Mouse (Mus musculus): Measurements from ENCODE around the gene Cyp21a1. TPM values are rescaled to one million over a fixed set of nuclear protein-coding genes. Genes with fewer than 3 reads are reported as not detected.
"Not testable (repeated sequence)": the region's sequence is repeated elsewhere in the genome, so short reads cannot be mapped to it uniquely, and the experiment has no call there.

Gene Cyp21a1
- total RNA-seq, 1 experiment: 0.27 TPM

DNA sequence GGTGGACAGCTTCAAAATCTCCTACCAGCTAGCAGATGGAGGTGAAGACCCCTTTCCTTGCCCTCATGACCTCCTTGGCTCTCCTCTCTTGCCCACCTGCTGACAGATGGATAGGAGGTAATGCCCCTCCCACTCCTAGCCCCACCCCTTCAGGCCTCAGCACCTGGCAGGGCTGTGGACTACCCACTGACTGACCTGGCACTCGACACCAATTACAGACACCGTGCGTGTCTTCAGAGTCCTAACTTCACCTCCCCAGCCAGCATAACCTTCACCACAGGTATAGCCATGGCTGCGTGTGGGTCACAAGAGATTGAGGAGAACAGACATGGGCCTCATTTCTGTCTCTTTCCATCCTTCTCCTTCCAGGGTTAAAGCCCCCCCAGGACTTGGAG is 4.8 kb downstream of the Cyp21a1 start:
- in situ Hi-C loops (cut with MboI; ENCODE audit: low sequenced_read_pairs in 2 of 2, unreplicated experiment in 2 of 2): no loop called here
- TF ChIP-seq MAFK (IDR thresholded peaks at IDR 0.05; ENCODE audit: insufficient read depth, low read depth, low read length) (no peak), HCFC1 (IDR thresholded peaks at IDR 0.05; ENCODE audit: borderline replicate concordance, insufficient read depth, low read length) (no peak), CHD2 (IDR thresholded peaks at IDR 0.05; ENCODE audit: low read depth, low read length) (no peak)
- Histone ChIP-seq H3K27ac (ENCODE audit: insufficient read depth, low read depth, low read length, poor library complexity, severe bottlenecking) (no peak overlapping the region), H3K4me1 (ENCODE audit: control insufficient read depth in 2 of 2, insufficient read depth in 2 of 2, low read length in 2 of 2, poor library complexity in 1 of 2) (no peaks in the 10 kb centered on the region), H3K9ac (ENCODE audit: insufficient read depth, low read depth, low read length, poor library complexity, severe bottlenecking) (no peak overlapping the region), H3K4me3 (ENCODE audit: insufficient read depth in 1 of 2, low read depth in 1 of 2, low read length in 2 of 2, poor library complexity in 1 of 2, severe bottlenecking in 1 of 2) (no peak overlapping the region), H3K9me3 (ENCODE audit: control insufficient read depth, insufficient read depth, low read depth, low read length) (no peaks in the 10 kb centered on the region), H3K36me3 (ENCODE audit: control insufficient read depth, insufficient read depth, low read length, poor library complexity, severe bottlenecking) (no peaks in the 10 kb centered on the region)
- DNase-seq (ENCODE audit: low read depth, low spot score): no peak

DNA sequence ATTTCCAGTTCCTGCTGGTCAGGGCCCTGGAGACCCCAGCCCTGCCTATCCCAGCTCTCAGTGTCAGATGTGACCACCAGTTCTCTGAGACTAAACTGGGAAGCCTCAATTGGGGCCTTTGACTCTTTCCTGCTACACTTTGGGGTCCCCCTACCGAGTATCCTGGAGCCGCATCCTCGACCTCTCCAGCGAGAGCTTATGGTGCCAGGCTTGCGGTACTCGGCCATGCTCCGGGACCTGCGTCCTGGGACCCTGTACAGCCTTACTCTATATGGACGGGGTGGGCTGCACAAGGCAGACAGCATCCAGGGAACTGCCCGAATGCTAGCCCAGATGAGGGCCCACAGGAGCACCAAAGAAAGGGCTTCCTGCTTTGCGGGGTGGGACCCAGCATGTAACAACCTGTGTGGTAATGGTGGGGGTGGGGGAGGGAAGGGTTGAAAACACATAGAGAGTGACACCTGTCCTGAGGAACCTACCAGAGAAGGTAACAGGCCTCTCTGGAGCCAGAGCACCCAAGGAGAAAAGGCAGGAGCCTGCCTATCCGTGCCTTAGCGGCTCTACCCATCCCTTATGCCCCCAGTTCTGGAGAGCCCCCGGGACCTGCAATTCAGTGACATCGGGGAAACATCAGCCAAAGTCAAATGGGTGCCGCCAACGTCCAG is 5.4 kb downstream of the Cyp21a1 start:
- H3K36me3 ChIP-seq (ENCODE audit: control insufficient read depth, insufficient read depth, low read length, poor library complexity, severe bottlenecking): no peaks in the 10 kb centered on the region
- no peak overlapping the region for H3K4me3 ChIP-seq (ENCODE audit: insufficient read depth in 1 of 2, low read depth in 1 of 2, low read length in 2 of 2, poor library complexity in 1 of 2, severe bottlenecking in 1 of 2)
- no peaks in the 10 kb centered on the region for H3K9me3 ChIP-seq (ENCODE audit: control insufficient read depth, insufficient read depth, low read depth, low read length)
- H3K27ac ChIP-seq (ENCODE audit: insufficient read depth, low read depth, low read length, poor library complexity, severe bottlenecking): no peak overlapping the region
- TF ChIP-seq MAFK (IDR thresholded peaks at IDR 0.05; ENCODE audit: insufficient read depth, low read depth, low read length): no peak
- no peak for TF ChIP-seq ZC3H11A (IDR thresholded peaks at IDR 0.05; ENCODE audit: borderline replicate concordance, low read depth, low read length)
- TF ChIP-seq ZNF384 (IDR thresholded peaks at IDR 0.05; ENCODE audit: low read depth, low read length): no peak
- TF ChIP-seq HCFC1 (IDR thresholded peaks at IDR 0.05; ENCODE audit: borderline replicate concordance, insufficient read depth, low read length): no peak
- TF ChIP-seq CHD2 (IDR thresholded peaks at IDR 0.05; ENCODE audit: low read depth, low read length): no peak
- in situ Hi-C loops (cut with MboI; ENCODE audit: low sequenced_read_pairs in 2 of 2, unreplicated experiment in 2 of 2): no loop called here
- H3K9ac ChIP-seq (ENCODE audit: insufficient read depth, low read depth, low read length, poor library complexity, severe bottlenecking): no peak overlapping the region
- no peak for DNase-seq (ENCODE audit: low read depth, low spot score)
- H3K4me1 ChIP-seq (ENCODE audit: control insufficient read depth in 2 of 2, insufficient read depth in 2 of 2, low read length in 2 of 2, poor library complexity in 1 of 2): no peaks in the 10 kb centered on the region

DNA sequence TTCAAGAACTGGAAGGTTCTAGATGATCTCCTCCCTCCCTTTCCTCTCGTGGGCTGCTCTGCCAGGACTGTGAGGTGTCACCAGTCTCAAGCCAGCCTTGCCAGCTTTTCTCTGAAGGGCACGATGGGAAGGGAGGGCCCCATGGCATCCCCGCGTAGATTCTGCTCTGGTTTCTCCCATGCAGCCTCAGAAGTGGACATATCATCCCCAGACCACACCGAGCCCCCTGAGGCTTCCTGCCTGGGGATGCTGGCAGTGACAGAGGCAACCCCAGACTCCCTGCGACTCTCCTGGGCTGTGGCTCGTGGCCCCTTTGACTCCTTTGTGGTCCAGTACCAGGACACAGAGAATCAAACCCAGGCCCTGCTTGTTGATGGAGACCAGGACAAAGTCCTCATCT is 6.3 kb downstream of the Cyp21a1 start:
- H3K9ac ChIP-seq (ENCODE audit: insufficient read depth, low read depth, low read length, poor library complexity, severe bottlenecking); DNase-seq (ENCODE audit: low read depth, low spot score); H3K9me3 ChIP-seq (ENCODE audit: control insufficient read depth, insufficient read depth, low read depth, low read length); H3K4me3 ChIP-seq (ENCODE audit: insufficient read depth in 1 of 2, low read depth in 1 of 2, low read length in 2 of 2, poor library complexity in 1 of 2, severe bottlenecking in 1 of 2); in situ Hi-C loops (cut with MboI; ENCODE audit: low sequenced_read_pairs in 2 of 2, unreplicated experiment in 2 of 2); H3K4me1 ChIP-seq (ENCODE audit: control insufficient read depth in 2 of 2, insufficient read depth in 2 of 2, low read length in 2 of 2, poor library complexity in 1 of 2); H3K27ac ChIP-seq (ENCODE audit: insufficient read depth, low read depth, low read length, poor library complexity, severe bottlenecking); H3K36me3 ChIP-seq (ENCODE audit: control insufficient read depth, insufficient read depth, low read length, poor library complexity, severe bottlenecking): not testable (repeated sequence)

DNA sequence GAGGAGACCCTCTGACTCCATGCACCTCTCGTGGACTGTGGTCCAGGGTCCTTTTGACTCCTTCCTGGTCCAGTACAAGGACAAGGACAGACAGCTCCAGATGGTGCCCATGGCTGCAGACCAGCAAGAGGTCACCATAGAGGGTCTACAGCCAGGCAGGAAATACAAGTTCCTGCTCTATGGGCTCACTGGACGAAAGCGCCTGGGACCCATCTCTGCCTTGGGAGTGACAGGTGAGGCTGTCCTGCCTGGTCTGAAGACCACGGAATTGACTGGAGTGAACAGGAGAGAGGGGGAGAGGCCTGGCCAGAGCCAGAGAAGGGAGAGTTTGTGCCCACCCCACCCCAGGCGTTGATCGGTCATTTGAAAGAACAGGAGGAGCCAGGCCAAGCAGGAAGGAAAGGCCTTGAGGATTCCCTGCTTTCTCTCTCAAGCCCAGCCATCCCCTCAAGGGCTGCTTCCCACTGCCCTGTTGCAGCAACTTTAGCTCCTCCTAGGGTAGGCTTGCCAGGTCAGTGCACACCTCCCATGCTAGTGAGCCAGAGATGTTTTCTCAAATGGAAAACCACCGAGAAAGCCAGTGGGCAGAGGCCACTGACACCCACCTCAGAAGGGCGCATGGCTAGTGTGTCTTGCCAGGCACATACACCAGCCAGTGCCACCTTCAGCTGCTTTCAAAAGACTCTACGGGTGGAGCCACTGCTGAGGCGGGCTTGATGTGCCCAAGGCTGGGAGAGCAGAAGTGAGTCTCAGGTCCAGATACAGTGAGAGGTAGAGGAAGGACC is 7.0 kb downstream of the Cyp21a1 start:
- H3K4me3 ChIP-seq (ENCODE audit: insufficient read depth in 1 of 2, low read depth in 1 of 2, low read length in 2 of 2, poor library complexity in 1 of 2, severe bottlenecking in 1 of 2); H3K9ac ChIP-seq (ENCODE audit: insufficient read depth, low read depth, low read length, poor library complexity, severe bottlenecking); H3K27ac ChIP-seq (ENCODE audit: insufficient read depth, low read depth, low read length, poor library complexity, severe bottlenecking); DNase-seq (ENCODE audit: low read depth, low spot score); in situ Hi-C loops (cut with MboI; ENCODE audit: low sequenced_read_pairs in 2 of 2, unreplicated experiment in 2 of 2); H3K36me3 ChIP-seq (ENCODE audit: control insufficient read depth, insufficient read depth, low read length, poor library complexity, severe bottlenecking); H3K9me3 ChIP-seq (ENCODE audit: control insufficient read depth, insufficient read depth, low read depth, low read length); H3K4me1 ChIP-seq (ENCODE audit: control insufficient read depth in 2 of 2, insufficient read depth in 2 of 2, low read length in 2 of 2, poor library complexity in 1 of 2): not testable (repeated sequence)

Data from ES-E14 (cell line).